ENCODE assay signal across 7 mouse cellular contexts in genomic region chr9:50845081-50845480, GRCm38 (mm10). TPM values are rescaled to one million over a fixed set of nuclear protein-coding genes. Genes with fewer than 3 reads are reported as not detected.
DNase-seq lines count a peak whose midpoint lies in the region; ATAC-seq and TF ChIP-seq lines count a peak whose summit lies in the region.

Gene Ppp2r1b (plus strand): TSS chr9:50845301.

- WGBS in embryonic facial prominence, embryonic 14.5 days: 87% methylated on average over 3 of the region's 3 CpGs
- 92% methylated on average over 3 of the region's 3 CpGs for WGBS in hindbrain, embryonic 13.5 days
- WGBS in liver, embryonic 14.5 days (ENCODE audit: insufficient replicate concordance): 80% methylated on average over 3 of the region's 3 CpGs

- no peak within 1 kb of the TSS for H3K4me2 ChIP-seq in embryonic facial prominence, embryonic 14.5 days (ENCODE audit: low read depth, low read length)
- H3K4me2 ChIP-seq in hindbrain, embryonic 13.5 days: no peak within 1 kb of the TSS
- H3K4me2 ChIP-seq in liver, embryonic 14.5 days (ENCODE audit: low read depth): no peak within 1 kb of the TSS

- H3K4me1 ChIP-seq in testis, adult 2 months (ENCODE audit: control insufficient read depth, insufficient read depth, low read length): no peaks in the 10 kb centered on the region
- peaks cover 5% of the 10 kb centered on the region for H3K4me1 ChIP-seq in embryonic facial prominence, embryonic 14.5 days (ENCODE audit: control insufficient read depth, insufficient read depth, low read length)
- H3K4me1 ChIP-seq in hindbrain, embryonic 13.5 days (replicated peaks): 0 out of 2 replicates have a peak, but pooled peaks cover 4% of the 10 kb centered on the region
- peaks cover 24 to 29% of the 10 kb centered on the region in 2 experiments for H3K4me1 ChIP-seq in liver, embryonic 14.5 days (replicated peaks; ENCODE audit: control insufficient read depth in 2 of 2, insufficient read depth in 2 of 2, low read length in 1 of 2)

- ATAC-seq in embryonic facial prominence, embryonic 14.5 days (ENCODE audit: low read depth): no peak
- ATAC-seq in hindbrain, embryonic 13.5 days (ENCODE audit: low FRiP score): no peak
- no peak for ATAC-seq in liver, embryonic 14.5 days (ENCODE audit: insufficient read depth)

- H3K27ac ChIP-seq in testis, adult 2 months (ENCODE audit: control insufficient read depth, insufficient read depth, low read depth, low read length): no peak within 1 kb of the TSS
- no peak within 1 kb of the TSS for H3K27ac ChIP-seq in embryonic facial prominence, embryonic 14.5 days (replicated peaks; ENCODE audit: low read depth, low read length)
- H3K27ac ChIP-seq in hindbrain, embryonic 13.5 days: no peak within 1 kb of the TSS
- H3K27ac ChIP-seq in liver, embryonic 14.5 days: no peak within 1 kb of the TSS

- DNase-seq in testis, postnatal 14 days (ENCODE audit: low spot score): no peak
- no peak for DNase-seq in embryonic facial prominence, embryonic 14.5 days (ENCODE audit: low spot score)
- DNase-seq in liver, embryonic 14.5 days (ENCODE audit: low read depth in 3 of 3, low spot score in 3 of 3): no peak
- DNase-seq in right cerebral cortex, adult 2 months (ENCODE audit: low spot score in 2 of 2): no peak
- DNase-seq in thymus, postnatal 36 days: no peak

- no peaks in the 10 kb centered on the region for H3K27me3 ChIP-seq in testis, adult 2 months (ENCODE audit: control insufficient read depth, insufficient read depth, low read length)
- no peaks in the 10 kb centered on the region for H3K27me3 ChIP-seq in embryonic facial prominence, embryonic 14.5 days (replicated peaks; ENCODE audit: control insufficient read depth, insufficient read depth, low read length)
- no peaks in the 10 kb centered on the region for H3K27me3 ChIP-seq in hindbrain, embryonic 13.5 days
- H3K27me3 ChIP-seq in liver, embryonic 14.5 days (ENCODE audit: control insufficient read depth, insufficient read depth, low read length): no peaks in the 10 kb centered on the region

- TF ChIP-seq CTCF in testis, adult 2 months (IDR thresholded peaks at IDR 0.05; ENCODE audit: control insufficient read depth, insufficient read depth, insufficient replicate concordance, low read depth, low read length): no peak
- TF ChIP-seq CTCF in liver, embryonic 14.5 days (IDR thresholded peaks at IDR 0.05; ENCODE audit: low read depth): no peak

- H3K9me3 ChIP-seq in embryonic facial prominence, embryonic 14.5 days (ENCODE audit: control insufficient read depth, low read length): no peaks in the 10 kb centered on the region
- H3K9me3 ChIP-seq in hindbrain, embryonic 13.5 days: no peaks in the 10 kb centered on the region
- H3K9me3 ChIP-seq in liver, embryonic 14.5 days (ENCODE audit: control insufficient read depth, low read length): no peaks in the 10 kb centered on the region

- H3K9ac ChIP-seq in embryonic facial prominence, embryonic 14.5 days (ENCODE audit: low read depth, low read length): no peak within 1 kb of the TSS
- no peak within 1 kb of the TSS for H3K9ac ChIP-seq in hindbrain, embryonic 13.5 days
- no peak within 1 kb of the TSS for H3K9ac ChIP-seq in liver, embryonic 14.5 days (replicated peaks)

- no peak within 1 kb of the TSS for H3K4me3 ChIP-seq in testis, adult 2 months (ENCODE audit: control insufficient read depth, low read depth, low read length)
- no peak within 1 kb of the TSS for H3K4me3 ChIP-seq in embryonic facial prominence, embryonic 14.5 days (ENCODE audit: low read depth, low read length)
- H3K4me3 ChIP-seq in hindbrain, embryonic 13.5 days: no peak within 1 kb of the TSS
- H3K4me3 ChIP-seq in liver, embryonic 14.5 days (ENCODE audit: insufficient read depth in 1 of 2, low read depth in 2 of 2, low read length in 2 of 2): no peak within 1 kb of the TSS

- TF ChIP-seq EP300 in liver, embryonic 14.5 days (IDR thresholded peaks at IDR 0.05; ENCODE audit: low read depth): no peak

- no peaks in the 10 kb centered on the region for H3K36me3 ChIP-seq in testis, adult 2 months (ENCODE audit: control insufficient read depth, insufficient read depth, low read length)
- peaks cover 27% of the 10 kb centered on the region for H3K36me3 ChIP-seq in embryonic facial prominence, embryonic 14.5 days (ENCODE audit: control insufficient read depth, insufficient read depth, low read length)
- H3K36me3 ChIP-seq in hindbrain, embryonic 13.5 days: peaks cover 28% of the 10 kb centered on the region
- no peaks in the 10 kb centered on the region; the same call in 1 of the 2 replicates for H3K36me3 ChIP-seq in liver, embryonic 14.5 days (replicated peaks; ENCODE audit: control insufficient read depth, insufficient read depth, low read depth)

- TF ChIP-seq POLR2A in testis, adult 2 months (IDR thresholded peaks at IDR 0.05; ENCODE audit: control insufficient read depth, low read depth, low read length): no peak

RNA-seq across cellular contexts. Expression of gene Ppp2r1b, which starts in this region (rescaled TPM):
- polyA plus RNA-seq in testis, adult 2 months (2012; rRNA removed): 77.4 and 80.9 TPM in 2 replicates
- polyA plus RNA-seq in embryonic facial prominence, embryonic 14.5 days (2014; fragmentation: Nextera tagmentation; extraction: Ambion mirVana): 55.7 and 60.0 TPM in 2 replicates
- 53.5 and 54.4 TPM in 2 replicates for polyA plus RNA-seq in hindbrain, embryonic 13.5 days (2015; fragmentation: Nextera tagmentation; extraction: Ambion mirVana)
- 20.9 and 27.7 TPM in 2 replicates for polyA plus RNA-seq in liver, embryonic 14.5 days (2012; rRNA removed)
- 69.1 and 75.0 TPM in 2 replicates for polyA plus RNA-seq in liver, embryonic 14.5 days (2014; fragmentation: Nextera tagmentation; extraction: Ambion mirVana)
